Mouse (Mus musculus): ENCODE measurements around the gene Sugt1. TPM values are rescaled to one million over a fixed set of nuclear protein-coding genes. Genes with fewer than 3 reads are reported as not detected.
A peak's percentile ranks its signal among the peaks of the same experiment; 100 is the strongest.

Gene Sugt1
- polyA plus RNA-seq, 1 experiment from 2014 or later, result 148 TPM

DNA sequence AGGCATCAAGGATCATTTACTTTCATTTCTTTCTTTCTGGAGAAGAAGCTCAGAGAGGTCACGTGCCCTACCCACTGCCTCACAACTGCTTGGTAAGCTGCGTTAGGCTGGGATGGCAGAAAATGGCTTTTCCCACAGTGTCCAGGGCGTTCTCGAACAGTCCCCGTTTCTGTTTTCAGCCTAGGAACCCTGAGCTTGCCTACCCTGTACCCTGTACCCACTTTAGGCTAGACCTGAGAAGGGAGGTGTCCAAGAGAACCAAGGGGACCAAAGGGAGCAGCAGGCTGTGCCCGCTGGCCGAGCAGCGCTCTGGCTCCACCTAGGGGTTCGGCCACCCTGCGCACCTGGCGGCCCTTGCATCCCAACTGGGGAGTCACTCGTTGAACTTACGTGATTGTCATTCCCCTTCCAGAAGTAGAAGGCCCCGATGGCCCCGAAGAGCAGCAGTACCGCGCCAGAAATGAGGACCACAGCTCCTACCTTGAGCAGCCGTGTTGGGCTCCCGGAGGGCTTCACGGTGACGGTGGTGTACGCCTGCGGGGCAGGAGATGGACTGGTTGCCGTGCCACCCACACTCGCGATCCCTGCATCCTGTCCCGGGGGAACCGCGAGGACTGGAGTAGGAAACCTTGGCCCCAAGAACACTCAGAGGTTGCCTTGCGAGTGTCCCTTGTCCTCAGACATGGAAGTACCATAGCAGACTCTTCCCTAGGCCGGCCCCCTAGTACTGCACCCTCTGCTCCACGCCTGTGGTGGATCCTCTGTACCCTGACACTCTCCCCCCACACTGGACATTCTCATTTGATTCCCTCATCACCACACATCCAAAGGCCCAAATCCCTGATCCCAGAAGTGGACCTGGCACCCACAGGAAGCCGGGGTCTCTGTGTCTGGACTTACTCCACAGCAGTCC is 73.8 kb downstream of the Sugt1 start:
- Histone ChIP-seq H3K4me3 (peak overlapping the region; percentile 34), H3K27me3 (ENCODE audit: low read depth, poor library complexity, severe bottlenecking) (peaks cover 24% of the 10 kb centered on the region), H3K36me3 (no peaks in the 10 kb centered on the region), H3K27ac (no peak overlapping the region), H3K4me1 (peaks cover 13% of the 10 kb centered on the region), H3K9me3 (replicated peaks) (no peaks in the 10 kb centered on the region)
- whole genome bisulfite sequencing, result 20% methylated on average over 33 of the region's 33 CpGs
- peak; percentile 76 for DNase-seq (ENCODE audit: low spot score)

DNA sequence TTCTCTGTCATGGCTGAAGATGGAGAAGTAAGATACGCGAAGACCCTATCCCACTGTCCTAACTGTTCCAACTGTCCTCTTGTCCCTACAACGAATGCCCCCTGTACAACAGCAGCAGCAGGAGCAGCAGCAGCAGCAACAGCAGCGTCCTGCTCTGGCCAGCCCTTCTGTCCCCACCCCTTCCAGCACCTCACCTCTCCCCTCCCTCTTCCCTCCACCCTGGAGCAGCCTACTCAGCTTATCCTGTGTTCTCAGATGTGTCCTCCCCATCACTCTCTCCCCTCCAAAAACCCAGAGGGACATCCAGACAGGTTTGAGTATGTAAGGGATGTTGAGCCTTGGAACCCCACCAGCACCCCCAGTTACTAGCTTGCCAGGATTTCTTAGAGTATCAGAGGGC is 74.5 kb downstream of the Sugt1 start, which contains the start of gene Cnmd:
Gene Cnmd (minus strand): TSS at position 170 of the 400 bp plus-strand sequence.
- H3K27me3 ChIP-seq (ENCODE audit: low read depth, poor library complexity, severe bottlenecking), result peaks cover 24% of the 10 kb centered on the region
- H3K9me3 ChIP-seq (replicated peaks), result no peaks in the 10 kb centered on the region
- peaks cover 13% of the 10 kb centered on the region for H3K4me1 ChIP-seq
- H3K27ac ChIP-seq, result no peak within 1 kb of the TSS
- no peaks in the 10 kb centered on the region for H3K36me3 ChIP-seq
- WGBS, result 54% methylated on average over 4 of the region's 4 CpGs
- DNase-seq (ENCODE audit: low spot score), result no peak
- peak within 1 kb of the TSS; percentile 34 for H3K4me3 ChIP-seq

DNA sequence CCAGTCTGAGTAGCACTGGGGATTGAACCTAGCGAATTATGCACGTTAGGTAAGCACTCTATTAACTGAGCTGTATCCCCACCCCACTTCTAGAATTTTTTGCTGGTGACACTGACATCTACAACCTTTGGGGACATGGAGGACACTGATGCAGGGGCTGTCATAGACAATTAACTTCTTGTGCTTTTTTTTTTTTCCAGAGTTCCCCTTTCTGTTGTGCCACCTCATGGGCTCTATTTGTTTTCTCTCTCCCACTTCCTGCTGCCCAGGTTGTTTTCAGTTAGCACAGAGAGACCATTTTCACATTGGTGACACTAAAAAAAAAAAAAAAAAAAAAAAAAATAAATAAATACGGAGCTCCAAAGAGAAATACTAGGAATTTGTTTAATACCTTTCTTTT is 83.5 kb downstream of the Sugt1 start:
- no peak overlapping the region for H3K27ac ChIP-seq
- H3K4me3 ChIP-seq, result no peak overlapping the region
- WGBS, result 86% methylated on average over 3 of the region's 3 CpGs
- DNase-seq (ENCODE audit: low spot score), result no peak
- no peaks in the 10 kb centered on the region for H3K36me3 ChIP-seq
- H3K27me3 ChIP-seq (ENCODE audit: low read depth, poor library complexity, severe bottlenecking), result no peaks in the 10 kb centered on the region
- H3K4me1 ChIP-seq, result peaks cover 12% of the 10 kb centered on the region
- H3K9me3 ChIP-seq (replicated peaks), result no peaks in the 10 kb centered on the region

DNA sequence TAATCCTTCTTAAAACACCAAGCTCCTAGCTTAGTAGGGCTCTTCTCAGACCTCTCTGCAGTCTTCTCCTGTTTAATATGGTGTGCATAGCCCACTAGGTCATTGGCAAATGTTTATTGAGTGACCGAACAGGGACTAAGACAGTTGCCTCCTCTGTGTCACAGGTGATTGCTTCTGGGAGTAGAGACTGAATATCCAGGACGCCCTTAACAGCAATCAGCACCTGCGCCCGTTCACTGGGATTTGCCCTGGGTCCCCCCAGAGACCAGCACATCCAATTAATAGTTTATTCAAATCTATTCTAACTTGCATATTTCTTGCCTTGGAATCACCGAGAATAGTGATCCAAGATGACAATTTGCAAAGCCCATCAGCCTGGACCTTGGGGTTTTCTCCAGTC is 85.1 kb downstream of the Sugt1 start:
- Histone ChIP-seq H3K9me3 (replicated peaks) (no peaks in the 10 kb centered on the region), H3K27me3 (ENCODE audit: low read depth, poor library complexity, severe bottlenecking) (no peaks in the 10 kb centered on the region), H3K36me3 (no peaks in the 10 kb centered on the region), H3K27ac (no peak overlapping the region), H3K4me1 (peaks cover 19% of the 10 kb centered on the region), H3K4me3 (no peak overlapping the region)
- DNase-seq (ENCODE audit: low spot score), result no peak
- 90% methylated on average over 5 of the region's 5 CpGs for whole genome bisulfite sequencing

DNA sequence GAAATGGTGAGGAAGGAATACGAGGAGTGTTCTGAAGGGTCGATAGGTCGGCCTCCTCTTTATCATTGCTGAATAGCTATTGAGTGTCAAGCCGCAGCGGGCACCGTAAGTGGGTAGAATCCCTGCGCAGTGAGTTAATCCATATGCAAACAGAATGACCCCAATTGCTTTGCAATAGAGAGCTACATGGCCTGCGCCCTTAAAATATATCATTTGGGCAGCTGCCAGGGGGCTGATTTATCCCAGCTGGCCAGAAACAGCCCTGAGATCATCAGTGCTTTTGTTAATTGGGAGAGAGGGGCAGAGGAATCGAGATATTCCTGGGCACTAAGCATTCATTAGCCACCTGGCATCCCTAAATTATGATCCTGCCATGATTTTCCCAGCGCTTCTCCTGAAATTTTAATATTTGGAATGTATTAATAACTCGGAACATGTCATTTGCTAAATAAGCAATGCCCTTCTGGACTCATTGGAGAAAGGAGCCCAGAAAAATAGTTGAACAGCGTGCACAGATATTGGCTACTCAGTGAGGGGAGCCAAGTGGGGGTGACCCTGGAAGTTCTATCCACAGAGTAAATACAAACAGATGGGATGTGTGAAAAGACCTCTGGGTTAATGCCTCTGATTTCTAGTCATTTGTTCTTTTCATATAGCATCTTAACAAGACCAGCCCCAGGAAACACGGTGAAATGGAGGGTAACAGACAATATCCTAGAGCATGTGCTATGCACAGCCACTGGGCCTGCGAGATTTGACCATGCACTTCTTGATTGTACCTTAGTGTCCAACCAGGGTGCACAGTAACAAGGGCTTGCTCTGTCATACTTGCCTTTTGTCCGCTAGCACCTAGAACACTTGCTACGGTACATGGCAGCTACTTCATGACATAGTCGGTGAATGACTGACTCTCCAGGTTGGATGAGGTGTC is 85.9 kb downstream of the Sugt1 start:
- Histone ChIP-seq H3K27me3 (ENCODE audit: low read depth, poor library complexity, severe bottlenecking) (no peaks in the 10 kb centered on the region), H3K27ac (no peak overlapping the region), H3K9me3 (replicated peaks) (no peaks in the 10 kb centered on the region), H3K4me3 (no peak overlapping the region), H3K4me1 (peaks cover 19% of the 10 kb centered on the region), H3K36me3 (no peaks in the 10 kb centered on the region)
- DNase-seq (ENCODE audit: low spot score), result no peak
- 78% methylated on average over 17 of the region's 17 CpGs for WGBS

DNA sequence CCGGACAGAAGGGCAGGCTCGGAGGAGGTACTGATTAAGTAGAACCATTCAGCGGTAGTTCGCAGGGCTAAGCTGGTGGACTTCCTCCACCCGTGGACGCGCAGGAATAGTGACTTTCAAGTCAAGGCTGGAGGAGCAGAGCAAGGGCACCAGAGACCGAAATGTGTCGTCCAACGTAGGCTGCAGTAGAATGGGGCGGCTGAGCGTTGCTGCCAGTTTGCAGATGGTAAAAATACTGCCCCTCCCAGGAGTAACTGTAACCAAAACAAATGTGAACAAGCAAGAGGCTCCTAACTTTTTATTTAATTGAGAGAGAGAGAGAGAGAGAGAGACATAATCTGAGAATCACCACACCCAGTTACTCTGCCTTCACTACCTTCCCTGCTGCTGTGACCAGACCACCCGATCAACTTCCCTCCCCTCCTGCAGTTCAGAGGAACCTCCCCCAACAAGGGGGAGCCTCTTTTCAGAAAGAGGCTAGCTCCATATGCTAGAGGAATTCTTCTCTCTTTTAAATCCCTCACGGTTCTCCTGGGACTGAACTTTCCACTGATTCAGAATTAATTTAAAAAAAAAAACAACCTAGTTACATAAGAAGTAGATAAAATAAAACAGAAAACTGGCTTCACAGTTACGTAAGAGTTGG is 89.7 kb downstream of the Sugt1 start:
- H3K27me3 ChIP-seq (ENCODE audit: low read depth, poor library complexity, severe bottlenecking), result no peaks in the 10 kb centered on the region
- WGBS, result 58% methylated on average over 15 of the region's 15 CpGs
- H3K4me1 ChIP-seq, result peaks cover 16% of the 10 kb centered on the region
- no peaks in the 10 kb centered on the region for H3K9me3 ChIP-seq (replicated peaks)
- H3K36me3 ChIP-seq, result no peaks in the 10 kb centered on the region
- H3K4me3 ChIP-seq, result no peak overlapping the region
- H3K27ac ChIP-seq, result peak overlapping the region; percentile 68; the same call in 1 of the 2 replicates
- DNase-seq (ENCODE audit: low spot score), result no peak

DNA sequence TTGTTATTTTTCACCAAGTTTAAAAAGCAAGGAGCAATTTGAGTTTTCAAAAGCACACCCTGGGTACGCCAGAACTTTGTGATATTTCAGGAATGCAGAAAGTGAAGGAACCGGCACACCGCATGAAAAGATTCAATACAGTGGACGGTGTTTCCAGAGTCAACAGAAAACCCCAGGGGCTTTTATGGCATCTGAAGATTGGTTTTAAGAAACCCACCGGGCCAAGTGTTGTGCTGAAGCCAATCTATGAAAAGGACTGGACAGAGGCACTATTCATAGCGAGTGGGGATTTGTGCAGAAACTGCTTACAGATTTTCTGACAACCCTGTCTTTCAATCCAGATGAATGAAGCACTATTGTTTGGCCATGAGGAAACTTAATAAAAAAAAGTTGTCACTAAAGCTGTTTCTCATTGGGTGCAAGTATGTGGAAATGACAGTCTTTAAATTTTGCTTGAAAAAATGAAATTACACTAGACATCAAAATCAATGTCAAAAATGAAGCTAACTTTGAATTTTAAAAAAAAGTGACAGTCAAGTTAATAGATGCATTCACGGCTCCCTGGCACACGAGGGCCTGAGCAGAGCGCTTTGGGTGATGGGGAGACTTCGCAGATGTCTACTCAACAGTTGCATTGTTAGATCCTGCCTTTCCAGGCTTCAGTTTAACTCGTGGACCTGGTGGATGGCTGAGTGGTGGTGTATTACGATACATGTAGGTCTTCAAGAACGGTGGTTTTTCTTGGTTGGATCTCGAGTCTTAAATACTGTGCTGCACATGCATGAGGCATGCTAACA is 90.6 kb downstream of the Sugt1 start:
- Histone ChIP-seq H3K27me3 (ENCODE audit: low read depth, poor library complexity, severe bottlenecking) (no peaks in the 10 kb centered on the region), H3K36me3 (no peaks in the 10 kb centered on the region), H3K4me3 (no peak overlapping the region), H3K27ac (no peak overlapping the region; the same call in 1 of the 2 replicates), H3K4me1 (peaks cover 14% of the 10 kb centered on the region), H3K9me3 (replicated peaks) (no peaks in the 10 kb centered on the region)
- no peak for DNase-seq (ENCODE audit: low spot score)
- 78% methylated on average over 14 of the region's 14 CpGs for WGBS

DNA sequence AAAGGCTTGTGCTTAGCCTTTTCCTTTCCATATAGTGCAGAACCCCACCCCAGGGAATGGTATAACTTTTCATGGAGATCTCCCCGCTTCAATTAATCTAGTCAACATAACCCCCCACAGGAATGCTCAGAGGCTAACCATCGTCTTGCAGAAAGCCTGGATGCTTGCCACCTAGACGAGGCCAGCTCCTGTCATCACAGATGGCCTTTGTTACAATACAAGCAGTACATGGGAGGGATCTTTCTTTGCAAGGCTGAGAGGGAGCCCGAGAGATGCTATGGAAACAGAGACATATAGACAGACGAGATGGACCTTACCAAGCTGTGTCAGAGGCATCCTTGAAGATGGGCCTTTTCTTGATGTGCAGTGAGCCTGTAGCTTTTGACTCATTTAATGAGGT is 93.2 kb downstream of the Sugt1 start:
- H3K9me3 ChIP-seq (replicated peaks), result no peaks in the 10 kb centered on the region
- no peak for DNase-seq (ENCODE audit: low spot score)
- 79% methylated on average over 5 of the region's 5 CpGs for WGBS

More for the DNA sequence above, 93.2 kb downstream of the Sugt1 start:
- Histone ChIP-seq H3K4me3 (no peak overlapping the region), H3K36me3 (no peaks in the 10 kb centered on the region), H3K27me3 (ENCODE audit: low read depth, poor library complexity, severe bottlenecking) (no peaks in the 10 kb centered on the region), H3K4me1 (peaks cover 8% of the 10 kb centered on the region; the same call in 1 of the 2 replicates), H3K27ac (no peak overlapping the region)

Small RNA genes lying within 50 kb of the gene (microRNA-seq; reads per million reads assigned to microRNA genes)
- not detected for gene Gm27857

Other genes with a start within 250 kb of the Sugt1 start
- gene Naa16, start 196.9 kb upstream of the Sugt1 start, polyA plus RNA-seq (2016; fragmentation: Nextera tagmentation; extraction: Ambion mirVana), result 48.8 and 52.6 TPM in 2 replicates
- gene Mtrf1, start 189.9 kb upstream of the Sugt1 start, polyA plus RNA-seq (2016; fragmentation: Nextera tagmentation; extraction: Ambion mirVana), result 8.6 and 9.8 TPM in 2 replicates
- 11.4 and 13.0 TPM in 2 replicates for gene Kbtbd7, start 161.2 kb upstream of the Sugt1 start, polyA plus RNA-seq (2016; fragmentation: Nextera tagmentation; extraction: Ambion mirVana)
- gene Kbtbd6, start 135.9 kb upstream of the Sugt1 start, polyA plus RNA-seq (2016; fragmentation: Nextera tagmentation; extraction: Ambion mirVana), result 5.3 TPM in 2 replicates
- gene Elf1, start 106.5 kb upstream of the Sugt1 start, polyA plus RNA-seq (2016; fragmentation: Nextera tagmentation; extraction: Ambion mirVana), result 3.6 and 5.8 TPM in 2 replicates
- 39.2 and 41.0 TPM in 2 replicates for gene Wbp4, start 106.2 kb upstream of the Sugt1 start, polyA plus RNA-seq (2016; fragmentation: Nextera tagmentation; extraction: Ambion mirVana)
- 0.20 and 4.9 TPM in 2 replicates for gene Cnmd, start 74.5 kb downstream of the Sugt1 start, polyA plus RNA-seq (2016; fragmentation: Nextera tagmentation; extraction: Ambion mirVana)
- 0.93 and 3.4 TPM in 2 replicates for gene Pcdh8, start 183.6 kb downstream of the Sugt1 start, polyA plus RNA-seq (2016; fragmentation: Nextera tagmentation; extraction: Ambion mirVana)